Mouse (Mus musculus): ENCODE results near the gene Gm45140. TPM values are rescaled to one million over a fixed set of nuclear protein-coding genes. Genes with fewer than 3 reads are reported as not detected.

Gm45140 gene
- polyA plus RNA-seq, 1 experiment from 2014 or later, result 3.0 TPM

DNA sequence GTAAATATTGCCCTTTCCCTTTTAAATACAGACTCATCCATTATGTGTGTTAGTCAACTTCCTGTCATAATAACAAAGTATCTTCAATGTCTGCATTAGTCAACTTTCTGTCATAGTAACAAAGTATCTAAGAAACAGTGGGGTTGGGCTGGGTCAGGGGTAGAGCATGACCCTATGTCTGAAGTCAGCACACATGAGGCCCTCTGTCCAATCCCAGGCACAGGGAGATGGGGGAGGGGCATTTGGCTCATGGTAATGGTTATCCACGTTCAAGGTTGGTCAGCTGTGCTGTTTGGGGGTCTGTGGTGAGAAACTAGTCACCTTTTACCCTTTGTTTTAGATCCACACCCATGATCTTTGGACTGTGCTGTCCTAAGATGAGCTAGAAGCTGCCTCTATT lies 90.3 kb downstream of the Gm45140 start:
- Histone ChIP-seq H3K9ac (no peak overlapping the region), H3K4me1 (peaks cover 5% of the 10 kb centered on the region), H3K9me3 (no peaks in the 10 kb centered on the region), H3K27me3 (no peaks in the 10 kb centered on the region), H3K27ac (no peak overlapping the region), H3K36me3 (no peaks in the 10 kb centered on the region), H3K4me2 (no peak overlapping the region), H3K4me3 (no peak overlapping the region)
- ATAC-seq (ENCODE audit: insufficient number of reproducible peaks, low FRiP score, low TSS enrichment, low read depth), result no peak
- WGBS, result 41% methylated on average over 1 of the region's 1 CpGs

DNA sequence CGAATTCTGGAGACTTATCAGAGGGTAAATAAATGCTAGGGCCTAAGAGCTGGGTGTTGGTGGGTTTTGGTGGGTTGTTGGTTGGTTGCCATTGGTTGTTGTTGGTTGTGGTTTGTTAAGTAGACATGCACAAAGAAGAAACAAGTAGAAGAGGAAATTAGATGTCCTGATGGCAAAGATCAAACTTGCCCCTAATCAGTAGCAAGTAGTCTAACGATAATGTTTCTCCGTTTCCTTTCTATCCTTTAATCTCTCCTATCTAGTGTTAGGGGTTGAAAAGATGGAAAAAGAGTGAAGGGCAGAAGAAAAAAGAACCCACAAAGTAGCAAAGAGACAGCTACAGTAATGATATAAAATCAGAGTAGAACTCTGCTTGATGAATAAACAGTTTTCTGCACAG lies 91.0 kb downstream of the Gm45140 start:
- Histone ChIP-seq H3K4me3 (no peak overlapping the region), H3K9ac (no peak overlapping the region), H3K27ac (no peak overlapping the region), H3K9me3 (no peaks in the 10 kb centered on the region), H3K4me2 (no peak overlapping the region), H3K36me3 (no peaks in the 10 kb centered on the region), H3K27me3 (no peaks in the 10 kb centered on the region), H3K4me1 (peaks cover 5% of the 10 kb centered on the region)
- ATAC-seq (ENCODE audit: insufficient number of reproducible peaks, low FRiP score, low TSS enrichment, low read depth), result no peak
- WGBS, result 88% methylated on average over 3 of the region's 3 CpGs

DNA sequence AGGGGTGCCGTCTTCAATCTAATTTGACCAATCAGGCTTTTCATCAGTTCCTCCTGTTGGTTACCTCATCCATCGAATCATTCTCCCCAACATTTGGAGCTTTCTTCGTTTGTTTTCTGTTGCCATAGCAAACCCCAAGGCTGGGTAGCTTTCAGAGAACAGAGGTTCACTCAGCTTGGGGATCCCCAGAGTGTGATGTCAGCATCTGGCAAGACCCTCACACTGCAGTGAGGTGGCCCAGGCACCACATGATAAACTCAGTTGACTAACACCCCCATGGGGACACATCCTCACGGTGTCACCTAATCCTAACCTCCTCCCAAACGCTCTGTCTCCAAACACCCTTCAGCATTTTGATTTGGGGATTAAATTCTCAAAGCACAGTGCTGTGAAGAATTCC lies 92.3 kb downstream of the Gm45140 start:
- no peaks in the 10 kb centered on the region for H3K27me3 ChIP-seq
- 71% methylated on average over 5 of the region's 5 CpGs for WGBS
- no peak for ATAC-seq (ENCODE audit: insufficient number of reproducible peaks, low FRiP score, low TSS enrichment, low read depth)

DNA sequence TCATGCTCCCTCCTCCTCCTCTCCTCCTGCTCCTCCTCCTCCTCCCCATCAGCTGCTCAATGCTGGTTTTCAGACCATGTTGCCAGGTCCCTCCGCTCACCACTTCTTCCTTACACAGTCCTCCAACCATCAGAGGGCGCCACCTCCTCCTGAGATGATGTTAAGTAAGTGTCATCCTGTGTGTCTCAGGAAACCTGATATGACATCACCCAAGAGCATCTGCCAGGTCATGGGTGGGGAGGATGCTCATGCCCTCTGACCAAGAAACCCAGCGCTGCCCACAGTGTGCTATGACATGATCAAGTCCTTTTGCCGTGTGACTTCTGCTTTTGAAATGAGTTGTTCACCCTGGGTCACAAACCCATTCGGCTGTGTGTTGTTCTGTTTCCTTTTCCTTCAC lies 92.8 kb downstream of the Gm45140 start:
- H3K4me2 ChIP-seq, result no peak overlapping the region
- no peak for ATAC-seq (ENCODE audit: insufficient number of reproducible peaks, low FRiP score, low TSS enrichment, low read depth)
- no peaks in the 10 kb centered on the region for H3K27me3 ChIP-seq
- WGBS, result 84% methylated on average over 5 of the region's 5 CpGs
- H3K9ac ChIP-seq, result no peak overlapping the region
- no peaks in the 10 kb centered on the region for H3K36me3 ChIP-seq
- no peaks in the 10 kb centered on the region for H3K9me3 ChIP-seq
- H3K4me3 ChIP-seq, result no peak overlapping the region
- H3K4me1 ChIP-seq, result peaks cover 5% of the 10 kb centered on the region
- no peak overlapping the region for H3K27ac ChIP-seq

More for the DNA sequence above, 92.3 kb downstream of the Gm45140 start:
- H3K36me3 ChIP-seq, result no peaks in the 10 kb centered on the region
- H3K9ac ChIP-seq, result no peak overlapping the region
- H3K27ac ChIP-seq, result no peak overlapping the region
- no peaks in the 10 kb centered on the region for H3K9me3 ChIP-seq
- H3K4me1 ChIP-seq, result peaks cover 5% of the 10 kb centered on the region
- H3K4me2 ChIP-seq, result no peak overlapping the region
- H3K4me3 ChIP-seq, result no peak overlapping the region

DNA sequence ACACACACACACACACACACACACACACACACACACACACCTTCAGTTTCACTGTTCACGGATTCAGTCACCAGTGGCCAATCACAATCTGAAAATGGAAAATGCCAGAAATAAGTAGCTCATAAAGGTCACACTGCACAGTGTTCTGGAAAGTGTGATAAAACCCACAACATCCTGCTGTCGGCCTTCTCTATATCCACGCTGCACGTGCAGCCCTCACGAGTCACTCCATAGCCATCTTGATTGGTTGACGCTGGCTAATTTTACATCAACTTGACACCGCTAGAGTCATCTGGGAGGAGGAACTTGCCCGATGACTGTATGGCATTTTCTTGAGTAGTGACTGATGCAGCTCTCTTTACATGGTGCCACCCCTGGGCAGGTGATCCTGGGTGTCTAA lies 93.6 kb downstream of the Gm45140 start:
- no peak for ATAC-seq (ENCODE audit: insufficient number of reproducible peaks, low FRiP score, low TSS enrichment, low read depth)
- Histone ChIP-seq H3K27ac (no peak overlapping the region), H3K9me3 (no peaks in the 10 kb centered on the region), H3K4me1 (peaks cover 5% of the 10 kb centered on the region), H3K27me3 (no peaks in the 10 kb centered on the region), H3K9ac (no peak overlapping the region), H3K4me3 (no peak overlapping the region), H3K36me3 (no peaks in the 10 kb centered on the region), H3K4me2 (no peak overlapping the region)
- 74% methylated on average over 8 of the region's 8 CpGs for WGBS

DNA sequence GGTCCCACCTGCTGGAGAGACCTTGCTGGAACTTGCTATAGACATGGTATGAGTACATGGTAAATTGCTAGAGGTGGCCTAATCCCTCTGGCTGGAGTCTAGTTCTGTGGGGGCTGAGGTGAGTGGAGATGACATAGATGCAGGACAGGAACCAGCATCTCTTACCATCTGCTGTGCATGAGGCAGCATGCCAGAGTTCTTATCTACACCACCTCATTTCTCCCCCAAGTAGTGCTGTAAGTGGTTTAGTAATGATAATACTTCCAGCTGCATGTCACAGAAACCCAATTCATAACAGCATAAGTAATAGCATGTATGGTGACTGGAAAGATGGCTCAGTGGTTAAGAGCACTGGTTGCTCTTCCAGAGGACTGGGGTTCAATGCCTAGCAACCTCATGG lies 95.1 kb downstream of the Gm45140 start:
- no peak overlapping the region for H3K27ac ChIP-seq
- H3K36me3 ChIP-seq, result no peaks in the 10 kb centered on the region
- no peaks in the 10 kb centered on the region for H3K4me1 ChIP-seq
- no peak overlapping the region for H3K9ac ChIP-seq
- H3K9me3 ChIP-seq, result no peaks in the 10 kb centered on the region
- H3K27me3 ChIP-seq, result peaks cover 1% of the 10 kb centered on the region; the same call in 1 of the 2 replicates
- no peak for ATAC-seq (ENCODE audit: insufficient number of reproducible peaks, low FRiP score, low TSS enrichment, low read depth)
- no peak overlapping the region for H3K4me2 ChIP-seq
- no peak overlapping the region for H3K4me3 ChIP-seq

GRCm38 (mm10) chr6:87739898-87740297 lies 95.7 kb downstream of the Gm45140 start:
- Histone ChIP-seq H3K4me2 (no peak overlapping the region), H3K27me3 (peaks cover 7% of the 10 kb centered on the region; the same call in 1 of the 2 replicates), H3K9me3 (no peaks in the 10 kb centered on the region), H3K9ac (no peak overlapping the region), H3K4me1 (no peaks in the 10 kb centered on the region), H3K27ac (no peak overlapping the region), H3K4me3 (no peak overlapping the region), H3K36me3 (no peaks in the 10 kb centered on the region)
- ATAC-seq (ENCODE audit: insufficient number of reproducible peaks, low FRiP score, low TSS enrichment, low read depth), result no peak
- 46% methylated on average over 6 of the region's 6 CpGs for WGBS

Other genes with a start within 250 kb of the Gm45140 start
- 5.1 and 5.3 TPM in 2 replicates for gene Prokr1, start 245.1 kb downstream of the Gm45140 start, polyA plus RNA-seq (2015; fragmentation: Nextera tagmentation; extraction: Ambion mirVana)
- 14.9 and 15.1 TPM in 2 replicates for gene Aplf, start 163.6 kb downstream of the Gm45140 start, polyA plus RNA-seq (2015; fragmentation: Nextera tagmentation; extraction: Ambion mirVana)
- 0.97 and 1.2 TPM in 2 replicates for gene Efcc1, start 104.9 kb downstream of the Gm45140 start, polyA plus RNA-seq (2015; fragmentation: Nextera tagmentation; extraction: Ambion mirVana)
- gene Gp9, start 57.7 kb downstream of the Gm45140 start, polyA plus RNA-seq (2015; fragmentation: Nextera tagmentation; extraction: Ambion mirVana), result 0.97 and 1.3 TPM in 2 replicates
- gene Rab43, start 23.6 kb downstream of the Gm45140 start, polyA plus RNA-seq (2015; fragmentation: Nextera tagmentation; extraction: Ambion mirVana), result 11.9 and 12.5 TPM in 2 replicates
- gene Isy1, start 3.0 kb upstream of the Gm45140 start, polyA plus RNA-seq (2015; fragmentation: Nextera tagmentation; extraction: Ambion mirVana), result 36.4 and 45.6 TPM in 2 replicates
- gene Cnbp, start 15.3 kb upstream of the Gm45140 start, polyA plus RNA-seq (2015; fragmentation: Nextera tagmentation; extraction: Ambion mirVana), result 1,091 and 1,093 TPM in 2 replicates
- 183 and 189 TPM in 2 replicates for gene Copg1, start 52.0 kb upstream of the Gm45140 start, polyA plus RNA-seq (2015; fragmentation: Nextera tagmentation; extraction: Ambion mirVana)
- 48.8 and 49.8 TPM in 2 replicates for gene Hmces, start 78.1 kb upstream of the Gm45140 start, polyA plus RNA-seq (2015; fragmentation: Nextera tagmentation; extraction: Ambion mirVana)
- gene H1fx, start 145.8 kb upstream of the Gm45140 start, polyA plus RNA-seq (2015; fragmentation: Nextera tagmentation; extraction: Ambion mirVana), result 25.3 and 26.3 TPM in 2 replicates
- 221 and 249 TPM in 2 replicates for gene Rab7, start 209.5 kb upstream of the Gm45140 start, polyA plus RNA-seq (2015; fragmentation: Nextera tagmentation; extraction: Ambion mirVana)
- gene Rpn1, start 248.7 kb upstream of the Gm45140 start, polyA plus RNA-seq (2015; fragmentation: Nextera tagmentation; extraction: Ambion mirVana), result 424 and 437 TPM in 2 replicates

Measured in limb, embryonic 15.5 days (tissue).